Mouse (Mus musculus): ENCODE data around the gene 4933428G20Rik. TPM values are rescaled to one million over a fixed set of nuclear protein-coding genes. Genes with fewer than 3 reads are reported as not detected.
A peak's percentile ranks its signal among the peaks of the same experiment; 100 is the strongest.

Gene 4933428G20Rik
- polyA plus RNA-seq, 1 experiment from 2014 or later, result 0.25 TPM

- no peak for DNase-seq (ENCODE audit: low spot score)
- 74% methylated on average over 8 of the region's 8 CpGs for WGBS
Observed at GRCm38 (mm10) chr11:97479824-97480223, 20.3 kb downstream of the 4933428G20Rik start.

GRCm38 (mm10) chr11:97479085-97479484 is 21.1 kb downstream of the 4933428G20Rik start:
- H3K4me3 ChIP-seq (ENCODE audit: low read depth, low read length), result no peak overlapping the region
- DNase-seq (ENCODE audit: low spot score), result no peak
- H3K9ac ChIP-seq (ENCODE audit: low read length), result no peak overlapping the region
- no peaks in the 10 kb centered on the region for H3K9me3 ChIP-seq (ENCODE audit: control insufficient read depth, low read length)
- H3K4me1 ChIP-seq (replicated peaks; ENCODE audit: control insufficient read depth, insufficient read depth), result no peaks in the 10 kb centered on the region
- no peak overlapping the region for H3K27ac ChIP-seq (replicated peaks)
- TF ChIP-seq CTCF (IDR thresholded peaks at IDR 0.05; ENCODE audit: low read depth) (no peak), EP300 (optimal IDR thresholded peaks at IDR 0.05) (no peak)
- WGBS, result 80% methylated on average over 10 of the region's 10 CpGs
- no peak overlapping the region for H3K4me2 ChIP-seq (replicated peaks; ENCODE audit: low read depth)
- no peak for ATAC-seq (ENCODE audit: low FRiP score, low TSS enrichment)
- H3K27me3 ChIP-seq (ENCODE audit: control insufficient read depth, insufficient read depth, low read length), result no peaks in the 10 kb centered on the region
- H3K36me3 ChIP-seq (ENCODE audit: control insufficient read depth, insufficient read depth, low read length), result peaks cover 22% of the 10 kb centered on the region

More at GRCm38 (mm10) chr11:97479824-97480223, 20.3 kb downstream of the 4933428G20Rik start:
- TF ChIP-seq EP300 (optimal IDR thresholded peaks at IDR 0.05) (no peak), CTCF (IDR thresholded peaks at IDR 0.05; ENCODE audit: low read depth) (no peak)
- Histone ChIP-seq H3K4me2 (replicated peaks; ENCODE audit: low read depth) (no peak overlapping the region), H3K9me3 (ENCODE audit: control insufficient read depth, low read length) (no peaks in the 10 kb centered on the region), H3K36me3 (ENCODE audit: control insufficient read depth, insufficient read depth, low read length) (peaks cover 23% of the 10 kb centered on the region), H3K4me3 (ENCODE audit: low read depth, low read length) (no peak overlapping the region), H3K27ac (replicated peaks) (no peak overlapping the region), H3K9ac (ENCODE audit: low read length) (no peak overlapping the region), H3K27me3 (ENCODE audit: control insufficient read depth, insufficient read depth, low read length) (no peaks in the 10 kb centered on the region), H3K4me1 (replicated peaks; ENCODE audit: control insufficient read depth, insufficient read depth) (no peaks in the 10 kb centered on the region)
- no peak for ATAC-seq (ENCODE audit: low FRiP score, low TSS enrichment)

- H3K4me1 ChIP-seq (replicated peaks; ENCODE audit: control insufficient read depth, insufficient read depth), result no peaks in the 10 kb centered on the region
- H3K27ac ChIP-seq (replicated peaks), result no peak overlapping the region
- ATAC-seq (ENCODE audit: low FRiP score, low TSS enrichment) (no peak), DNase-seq (ENCODE audit: low spot score) (no peak)
- H3K9me3 ChIP-seq (ENCODE audit: control insufficient read depth, low read length), result no peaks in the 10 kb centered on the region
- H3K27me3 ChIP-seq (ENCODE audit: control insufficient read depth, insufficient read depth, low read length), result no peaks in the 10 kb centered on the region
- peaks cover 24% of the 10 kb centered on the region for H3K36me3 ChIP-seq (ENCODE audit: control insufficient read depth, insufficient read depth, low read length)
- 74% methylated on average over 6 of the region's 6 CpGs for WGBS
- H3K4me2 ChIP-seq (replicated peaks; ENCODE audit: low read depth), result no peak overlapping the region
- no peak overlapping the region for H3K4me3 ChIP-seq (ENCODE audit: low read depth, low read length)
- TF ChIP-seq EP300 (optimal IDR thresholded peaks at IDR 0.05) (no peak), CTCF (IDR thresholded peaks at IDR 0.05; ENCODE audit: low read depth) (no peak)
- H3K9ac ChIP-seq (ENCODE audit: low read length), result no peak overlapping the region
Observed at GRCm38 (mm10) chr11:97478345-97478744, 21.8 kb downstream of the 4933428G20Rik start.

GRCm38 (mm10) chr11:97477431-97477830 is 22.7 kb downstream of the 4933428G20Rik start:
- Histone ChIP-seq H3K9ac (ENCODE audit: low read length) (peak overlapping the region; percentile 31; the same call in 1 of the 2 replicates), H3K4me2 (replicated peaks; ENCODE audit: low read depth) (no peak overlapping the region), H3K9me3 (ENCODE audit: control insufficient read depth, low read length) (no peaks in the 10 kb centered on the region), H3K27ac (replicated peaks) (no peak overlapping the region), H3K36me3 (ENCODE audit: control insufficient read depth, insufficient read depth, low read length) (peaks cover 22% of the 10 kb centered on the region), H3K27me3 (ENCODE audit: control insufficient read depth, insufficient read depth, low read length) (no peaks in the 10 kb centered on the region), H3K4me1 (replicated peaks; ENCODE audit: control insufficient read depth, insufficient read depth) (no peaks in the 10 kb centered on the region), H3K4me3 (ENCODE audit: low read depth, low read length) (no peak overlapping the region)
- WGBS, result 60% methylated on average over 7 of the region's 7 CpGs
- peak; percentile 80 for ATAC-seq (ENCODE audit: low FRiP score, low TSS enrichment)
- TF ChIP-seq CTCF (IDR thresholded peaks at IDR 0.05; ENCODE audit: low read depth) (no peak), EP300 (optimal IDR thresholded peaks at IDR 0.05) (no peak)
- DNase-seq (ENCODE audit: low spot score), result peak; percentile 60

- TF ChIP-seq CTCF (IDR thresholded peaks at IDR 0.05; ENCODE audit: low read depth) (peak; percentile 88), EP300 (optimal IDR thresholded peaks at IDR 0.05) (no peak)
- Histone ChIP-seq H3K4me3 (ENCODE audit: low read depth, low read length) (no peak overlapping the region), H3K27me3 (ENCODE audit: control insufficient read depth, insufficient read depth, low read length) (no peaks in the 10 kb centered on the region), H3K4me2 (replicated peaks; ENCODE audit: low read depth) (no peak overlapping the region), H3K9ac (ENCODE audit: low read length) (no peak overlapping the region), H3K27ac (replicated peaks) (no peak overlapping the region), H3K36me3 (ENCODE audit: control insufficient read depth, insufficient read depth, low read length) (peaks cover 21% of the 10 kb centered on the region), H3K9me3 (ENCODE audit: control insufficient read depth, low read length) (no peaks in the 10 kb centered on the region), H3K4me1 (replicated peaks; ENCODE audit: control insufficient read depth, insufficient read depth) (no peaks in the 10 kb centered on the region)
- DNase-seq (ENCODE audit: low spot score) (peak; percentile 52), ATAC-seq (ENCODE audit: low FRiP score, low TSS enrichment) (peak; percentile 36; the same call in 1 of the 2 replicates)
- 60% methylated on average over 8 of the region's 8 CpGs for WGBS
Observed at GRCm38 (mm10) chr11:97476334-97477095, 23.6 kb downstream of the 4933428G20Rik start.

- 71% methylated on average over 6 of the region's 6 CpGs for WGBS
Observed at GRCm38 (mm10) chr11:97471276-97471675, 28.9 kb downstream of the 4933428G20Rik start.

More at GRCm38 (mm10) chr11:97471276-97471675, 28.9 kb downstream of the 4933428G20Rik start:
- H3K9me3 ChIP-seq (ENCODE audit: control insufficient read depth, low read length), result no peaks in the 10 kb centered on the region
- no peak overlapping the region for H3K4me2 ChIP-seq (replicated peaks; ENCODE audit: low read depth)
- DNase-seq (ENCODE audit: low spot score), result no peak
- no peak for ATAC-seq (ENCODE audit: low FRiP score, low TSS enrichment)
- peaks cover 27% of the 10 kb centered on the region for H3K36me3 ChIP-seq (ENCODE audit: control insufficient read depth, insufficient read depth, low read length)
- H3K9ac ChIP-seq (ENCODE audit: low read length), result no peak overlapping the region
- no peaks in the 10 kb centered on the region for H3K4me1 ChIP-seq (replicated peaks; ENCODE audit: control insufficient read depth, insufficient read depth)
- no peak overlapping the region for H3K4me3 ChIP-seq (ENCODE audit: low read depth, low read length)
- no peak for TF ChIP-seq EP300 (optimal IDR thresholded peaks at IDR 0.05)
- no peak for TF ChIP-seq CTCF (IDR thresholded peaks at IDR 0.05; ENCODE audit: low read depth)
- H3K27me3 ChIP-seq (ENCODE audit: control insufficient read depth, insufficient read depth, low read length), result no peaks in the 10 kb centered on the region
- no peak overlapping the region for H3K27ac ChIP-seq (replicated peaks)

All from stomach, postnatal 0 days (tissue).